Mouse (Mus musculus): Measurements from ENCODE around the gene Bahcc1. TPM values are rescaled to one million over a fixed set of nuclear protein-coding genes. Genes with fewer than 3 reads are reported as not detected.

Bahcc1 gene
- total RNA-seq, 4 experiments from 2014 or later, result 16.6 to 24.5 (median 19.5) TPM

GRCm38 (mm10) chr11:120315832-120316689 is 83.3 kb downstream of the Bahcc1 start:
- DNase-seq, result peak; percentile 94

GRCm38 (mm10) chr11:120316690-120317254 is 84.0 kb downstream of the Bahcc1 start:
- no peak for DNase-seq

GRCm38 (mm10) chr11:120317456-120317855 is 84.7 kb downstream of the Bahcc1 start:
- no peak for DNase-seq

- DNase-seq, result no peak
These were observed 86.6 kb downstream of the Bahcc1 start for GRCm38 (mm10) chr11:120319310-120319709.

GRCm38 (mm10) chr11:120320156-120320555 is 87.4 kb downstream of the Bahcc1 start:
- no peak for DNase-seq

- DNase-seq, result no peak
These were observed 102.8 kb downstream of the Bahcc1 start for GRCm38 (mm10) chr11:120335431-120336021.

- DNase-seq, result no peak
These were observed 104.7 kb downstream of the Bahcc1 start for GRCm38 (mm10) chr11:120337447-120337846.

GRCm38 (mm10) chr11:120338786-120339185 is 106.0 kb downstream of the Bahcc1 start:
- DNase-seq, result no peak

- DNase-seq, result no peak
These were observed 107.3 kb downstream of the Bahcc1 start for GRCm38 (mm10) chr11:120339978-120340513.

GRCm38 (mm10) chr11:120341661-120342060 is 108.9 kb downstream of the Bahcc1 start:
- no peak for DNase-seq

Small RNA genes lying within 50 kb of the gene (microRNA-seq; reads per million reads assigned to microRNA genes)
- gene Gm47297, result 0 reads per million in 2 experiments

Other genes with a start within 250 kb of the Bahcc1 start
- gene Aatk, start 185.8 kb upstream of the Bahcc1 start, total RNA-seq (2022), result 10 to 100 TPM; 14.3 to 22.8 (median 18.3) TPM
- gene Cep131, start 146.1 kb upstream of the Bahcc1 start, total RNA-seq (2022), result 100 to 1,000 TPM in 2 of 4 experiments, 10 to 100 TPM in 2; 42.9 to 315 (median 94.5) TPM
- gene Tepsin, start 134.2 kb upstream of the Bahcc1 start, total RNA-seq (2022), result 10 to 100 TPM; 15.2 to 19.1 (median 15.7) TPM
- gene Ndufaf8, start 134.0 kb upstream of the Bahcc1 start, total RNA-seq (2022), result 10 to 100 TPM; 55.2 to 74.8 (median 64.3) TPM
- 100 to 1,000 TPM; 155 to 215 (median 187) TPM for gene Slc38a10, start 81.6 kb upstream of the Bahcc1 start, total RNA-seq (2022)
- 1,000 to 10,000 TPM; 1,100 to 1,474 (median 1,219) TPM for gene Actg1, start 115.6 kb downstream of the Bahcc1 start, total RNA-seq (2022)
- 1 to 10 TPM in 1 of 4 experiments, under 1 TPM in 2, not detected in 1; 0.16 to 1.2 (median 0.42) TPM for gene Fscn2, start 128.6 kb downstream of the Bahcc1 start, total RNA-seq (2022)
- 10 to 100 TPM; 18.4 to 39.6 (median 33.4) TPM for gene Faap100, start 145.8 kb downstream of the Bahcc1 start, total RNA-seq (2022)
- 100 to 1,000 TPM in 2 of 4 experiments, 10 to 100 TPM in 2; 89.1 to 108 (median 99.5) TPM for gene Nploc4, start 204.8 kb downstream of the Bahcc1 start, total RNA-seq (2022)
- gene Tspan10, start 209.7 kb downstream of the Bahcc1 start, total RNA-seq (2022), result 1 to 10 TPM in 2 of 4 experiments, not detected in 2; 2.8 to 6.6 TPM
- gene Pde6g, start 220.6 kb downstream of the Bahcc1 start, total RNA-seq (2022), result under 1 TPM; 0.16 to 0.49 (median 0.33) TPM
- gene Oxld1, start 225.1 kb downstream of the Bahcc1 start, total RNA-seq (2022), result 10 to 100 TPM; 25.6 to 34.1 (median 32.2) TPM
- gene Ccdc137, start 225.2 kb downstream of the Bahcc1 start, total RNA-seq (2022), result 10 to 100 TPM; 24.2 to 33.4 (median 29.4) TPM
- 10 to 100 TPM; 22.8 to 38.7 (median 29.5) TPM for gene Arl16, start 234.7 kb downstream of the Bahcc1 start, total RNA-seq (2022)

Measured in adrenal gland, adult 8-10 months (tissue).